Mouse (Mus musculus): ENCODE data around the gene Daglb. TPM values are rescaled to one million over a fixed set of nuclear protein-coding genes. Genes with fewer than 3 reads are reported as not detected.
A peak's percentile ranks its signal among the peaks of the same experiment; 100 is the strongest.

Daglb gene
- polyA plus RNA-seq, 1 experiment, result not detected

GRCm38 (mm10) chr5:143465156-143466085, 1.0 kb downstream of the Daglb start:
- peaks cover 7% of the 10 kb centered on the region for H3K4me1 ChIP-seq (ENCODE audit: control insufficient read depth, insufficient read depth, low read length)
- TF ChIP-seq CTCF (IDR thresholded peaks at IDR 0.05; ENCODE audit: insufficient read depth, low read depth, low read length) (no peak), POLR2A (IDR thresholded peaks at IDR 0.05; ENCODE audit: insufficient read depth, low read depth, low read length) (no peak)
- peak overlapping the region; percentile 86 for H3K4me3 ChIP-seq (ENCODE audit: insufficient read depth, low read depth, low read length)
- 33% methylated on average over 23 of the region's 23 CpGs for WGBS
- peak overlapping the region; percentile 49; the same call in 1 of the 2 replicates for H3K27ac ChIP-seq (ENCODE audit: insufficient read depth, low read depth, low read length)

GRCm38 (mm10) chr5:143466891-143467669, 2.7 kb downstream of the Daglb start:
- peaks cover 9% of the 10 kb centered on the region for H3K4me1 ChIP-seq (ENCODE audit: control insufficient read depth, insufficient read depth, low read length)
- TF ChIP-seq POLR2A (IDR thresholded peaks at IDR 0.05; ENCODE audit: insufficient read depth, low read depth, low read length) (no peak), CTCF (IDR thresholded peaks at IDR 0.05; ENCODE audit: insufficient read depth, low read depth, low read length) (no peak)
- WGBS, result 91% methylated on average over 23 of the region's 23 CpGs
- H3K27ac ChIP-seq (ENCODE audit: insufficient read depth, low read depth, low read length), result no peak overlapping the region
- H3K4me3 ChIP-seq (ENCODE audit: insufficient read depth, low read depth, low read length), result no peak overlapping the region

GRCm38 (mm10) chr5:143467931-143468330, 3.5 kb downstream of the Daglb start:
- H3K4me3 ChIP-seq (ENCODE audit: insufficient read depth, low read depth, low read length), result no peak overlapping the region
- no peak overlapping the region for H3K27ac ChIP-seq (ENCODE audit: insufficient read depth, low read depth, low read length)
- WGBS, result 95% methylated on average over 6 of the region's 6 CpGs
- peaks cover 17% of the 10 kb centered on the region for H3K4me1 ChIP-seq (ENCODE audit: control insufficient read depth, insufficient read depth, low read length)
- TF ChIP-seq POLR2A (IDR thresholded peaks at IDR 0.05; ENCODE audit: insufficient read depth, low read depth, low read length) (no peak), CTCF (IDR thresholded peaks at IDR 0.05; ENCODE audit: insufficient read depth, low read depth, low read length) (no peak)

- WGBS, result 96% methylated on average over 8 of the region's 8 CpGs
- no peak for TF ChIP-seq CTCF (IDR thresholded peaks at IDR 0.05; ENCODE audit: insufficient read depth, low read depth, low read length)
- no peak for TF ChIP-seq POLR2A (IDR thresholded peaks at IDR 0.05; ENCODE audit: insufficient read depth, low read depth, low read length)
- Histone ChIP-seq H3K4me3 (ENCODE audit: insufficient read depth, low read depth, low read length) (no peak overlapping the region), H3K27ac (ENCODE audit: insufficient read depth, low read depth, low read length) (no peak overlapping the region), H3K4me1 (ENCODE audit: control insufficient read depth, insufficient read depth, low read length) (peaks cover 16% of the 10 kb centered on the region)
Observed at GRCm38 (mm10) chr5:143469628-143470027, 5.2 kb downstream of the Daglb start.

GRCm38 (mm10) chr5:143470421-143471164, 6.2 kb downstream of the Daglb start:
- Histone ChIP-seq H3K4me1 (ENCODE audit: control insufficient read depth, insufficient read depth, low read length) (peaks cover 23% of the 10 kb centered on the region; the same call in 1 of the 2 replicates), H3K4me3 (ENCODE audit: insufficient read depth, low read depth, low read length) (no peak overlapping the region), H3K27ac (ENCODE audit: insufficient read depth, low read depth, low read length) (no peak overlapping the region)
- 69% methylated on average over 15 of the region's 15 CpGs for WGBS
- TF ChIP-seq POLR2A (IDR thresholded peaks at IDR 0.05; ENCODE audit: insufficient read depth, low read depth, low read length) (no peak), CTCF (IDR thresholded peaks at IDR 0.05; ENCODE audit: insufficient read depth, low read depth, low read length) (no peak)

- Histone ChIP-seq H3K4me1 (ENCODE audit: control insufficient read depth, insufficient read depth, low read length) (peaks cover 19% of the 10 kb centered on the region; the same call in 1 of the 2 replicates), H3K4me3 (ENCODE audit: insufficient read depth, low read depth, low read length) (no peak overlapping the region), H3K27ac (ENCODE audit: insufficient read depth, low read depth, low read length) (no peak overlapping the region)
- TF ChIP-seq POLR2A (IDR thresholded peaks at IDR 0.05; ENCODE audit: insufficient read depth, low read depth, low read length) (no peak), CTCF (IDR thresholded peaks at IDR 0.05; ENCODE audit: insufficient read depth, low read depth, low read length) (no peak)
- WGBS, result 93% methylated on average over 3 of the region's 3 CpGs
Observed at GRCm38 (mm10) chr5:143471165-143471546, 6.8 kb downstream of the Daglb start.

GRCm38 (mm10) chr5:143471953-143472618, 7.7 kb downstream of the Daglb start:
- no peak overlapping the region for H3K27ac ChIP-seq (ENCODE audit: insufficient read depth, low read depth, low read length)
- WGBS, result 58% methylated on average over 9 of the region's 9 CpGs
- no peak overlapping the region for H3K4me3 ChIP-seq (ENCODE audit: insufficient read depth, low read depth, low read length)
- peaks cover 19% of the 10 kb centered on the region; the same call in 1 of the 2 replicates for H3K4me1 ChIP-seq (ENCODE audit: control insufficient read depth, insufficient read depth, low read length)
- TF ChIP-seq POLR2A (IDR thresholded peaks at IDR 0.05; ENCODE audit: insufficient read depth, low read depth, low read length), result no peak
- TF ChIP-seq CTCF (IDR thresholded peaks at IDR 0.05; ENCODE audit: insufficient read depth, low read depth, low read length), result no peak
